Mouse (Mus musculus): ENCODE data around the gene Rhox2b. TPM values are rescaled to one million over a fixed set of nuclear protein-coding genes. Genes with fewer than 3 reads are reported as not detected.
"Not testable (repeated sequence)": the region's sequence is repeated elsewhere in the genome, so short reads cannot be mapped to it uniquely, and the experiment has no call there.

Rhox2b gene
- not detected in 2 replicates for polyA plus RNA-seq (2014; fragmentation: Nextera tagmentation; extraction: Ambion mirVana)

DNA sequence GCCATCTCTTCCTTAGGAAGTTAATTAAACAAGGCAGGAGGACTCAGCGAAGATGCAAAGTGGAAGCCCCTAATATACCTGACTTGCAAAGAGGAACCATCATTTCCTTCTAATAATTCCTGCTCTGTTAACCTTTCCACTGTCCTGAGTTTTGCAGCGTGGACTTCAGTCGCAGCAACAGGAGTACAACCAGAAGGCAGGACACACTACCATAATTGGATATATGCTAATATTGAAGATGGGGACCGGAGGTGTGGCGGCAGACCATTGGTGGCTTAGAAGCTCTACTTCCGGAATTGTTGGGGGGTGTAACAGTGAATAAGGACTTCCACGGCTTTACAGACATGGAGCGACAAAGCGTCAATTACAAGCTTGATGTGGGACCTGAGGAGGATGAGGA lies at the start of gene Rhox2b:
Gene Rhox2b (plus strand): TSS at position 301 of the 400 bp plus-strand sequence.
- H3K9me3 ChIP-seq (ENCODE audit: control insufficient read depth, low read length); H3K4me1 ChIP-seq (replicated peaks; ENCODE audit: control insufficient read depth, insufficient read depth, low read length); H3K27me3 ChIP-seq (ENCODE audit: control insufficient read depth, insufficient read depth, low read length); ATAC-seq (ENCODE audit: low FRiP score); H3K36me3 ChIP-seq (replicated peaks; ENCODE audit: control insufficient read depth, insufficient read depth); H3K27ac ChIP-seq; H3K4me2 ChIP-seq (replicated peaks); DNase-seq (ENCODE audit: low spot score); H3K9ac ChIP-seq; H3K4me3 ChIP-seq (replicated peaks; ENCODE audit: low read length): not testable (repeated sequence)
- no CpG with 5 or more reads among the region's 9 CpGs for WGBS

DNA sequence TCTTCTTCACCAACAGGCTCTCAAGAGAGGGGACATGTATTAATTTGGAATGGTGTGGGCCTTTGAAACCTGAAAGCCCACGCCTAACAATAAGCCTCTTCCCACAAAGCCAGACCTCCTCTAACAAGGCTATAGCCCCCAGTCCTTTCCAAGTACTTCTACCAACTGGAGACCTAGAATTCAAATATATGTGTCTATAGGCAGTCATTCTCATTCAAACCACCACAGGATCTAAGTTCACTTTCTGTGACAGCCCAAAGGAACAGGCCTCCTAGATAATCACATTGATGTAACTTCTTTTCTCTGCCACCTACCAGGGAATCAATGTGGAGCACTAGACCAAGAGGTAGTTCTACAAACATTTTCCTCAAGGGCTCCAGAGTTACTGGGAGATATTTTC lies 32.1 kb upstream of the Rhox2b start, which contains the start of gene Rhox3a2:
Gene Rhox3a2 (plus strand): TSS at position 301 of the 400 bp plus-strand sequence.
- H3K4me2 ChIP-seq (replicated peaks); H3K36me3 ChIP-seq (replicated peaks; ENCODE audit: control insufficient read depth, insufficient read depth); H3K27me3 ChIP-seq (ENCODE audit: control insufficient read depth, insufficient read depth, low read length); H3K9ac ChIP-seq; H3K4me1 ChIP-seq (replicated peaks; ENCODE audit: control insufficient read depth, insufficient read depth, low read length); DNase-seq (ENCODE audit: low spot score); H3K9me3 ChIP-seq (ENCODE audit: control insufficient read depth, low read length); H3K27ac ChIP-seq; H3K4me3 ChIP-seq (replicated peaks; ENCODE audit: low read length); ATAC-seq (ENCODE audit: low FRiP score): not testable (repeated sequence)
- no CpG with 5 or more reads among the region's 1 CpGs for WGBS

DNA sequence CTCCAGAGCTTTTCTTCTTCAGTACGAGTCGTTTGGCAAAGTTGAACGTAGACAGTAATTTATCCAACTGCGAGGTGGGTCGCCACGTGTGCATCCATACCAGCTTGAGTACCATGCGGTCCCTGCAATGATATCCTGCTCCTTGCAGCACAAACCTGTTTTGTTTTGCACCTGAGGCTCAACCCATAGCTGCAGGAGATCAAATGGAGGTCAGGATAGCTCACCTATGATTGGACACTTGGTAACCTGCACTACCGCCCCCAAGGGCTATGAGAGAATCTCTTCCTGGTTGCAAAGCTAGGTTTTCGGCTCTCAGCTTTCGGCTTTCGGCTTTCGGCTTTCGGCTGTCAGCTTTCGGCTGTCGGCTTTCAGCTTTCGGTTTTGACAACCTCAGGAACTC lies 21.3 kb upstream of the Rhox2b start, which contains the start of gene Rhox4a2:
Gene Rhox4a2 (plus strand): TSS at position 301 of the 400 bp plus-strand sequence.
- not testable (repeated sequence) for H3K9ac ChIP-seq; H3K36me3 ChIP-seq (replicated peaks; ENCODE audit: control insufficient read depth, insufficient read depth); H3K4me1 ChIP-seq (replicated peaks; ENCODE audit: control insufficient read depth, insufficient read depth, low read length); ATAC-seq (ENCODE audit: low FRiP score); H3K9me3 ChIP-seq (ENCODE audit: control insufficient read depth, low read length); DNase-seq (ENCODE audit: low spot score); H3K27me3 ChIP-seq (ENCODE audit: control insufficient read depth, insufficient read depth, low read length); H3K27ac ChIP-seq; H3K4me2 ChIP-seq (replicated peaks); H3K4me3 ChIP-seq (replicated peaks; ENCODE audit: low read length)
- 96% methylated on average over 8 of the region's 16 CpGs for WGBS

DNA sequence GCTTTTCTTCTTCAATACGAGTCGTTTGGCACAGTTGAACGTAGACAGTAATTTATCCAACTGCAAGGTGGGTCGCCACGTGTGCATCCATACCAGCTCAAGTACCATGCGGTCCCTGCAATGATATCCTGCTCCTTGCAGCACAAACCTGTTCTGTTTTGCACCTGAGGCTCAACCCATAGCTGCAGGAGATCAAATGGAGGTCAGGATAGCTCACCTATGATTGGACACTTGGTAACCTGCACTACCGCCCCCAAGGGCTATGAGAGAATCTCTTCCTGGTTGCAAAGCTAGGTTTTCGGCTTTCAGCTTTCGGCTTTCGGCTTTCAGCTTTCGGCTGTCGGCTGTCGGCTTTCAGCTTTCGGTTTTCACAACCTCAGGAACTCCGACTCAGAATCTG lies 20.3 kb downstream of the Rhox2b start, which contains the start of gene Rhox4b:
Gene Rhox4b (plus strand): TSS at position 301 of the 400 bp plus-strand sequence.
- 87% methylated on average over 14 of the region's 15 CpGs for WGBS
- H3K9me3 ChIP-seq (ENCODE audit: control insufficient read depth, low read length); DNase-seq (ENCODE audit: low spot score); H3K27ac ChIP-seq; ATAC-seq (ENCODE audit: low FRiP score); H3K4me1 ChIP-seq (replicated peaks; ENCODE audit: control insufficient read depth, insufficient read depth, low read length); H3K9ac ChIP-seq; H3K36me3 ChIP-seq (replicated peaks; ENCODE audit: control insufficient read depth, insufficient read depth); H3K4me3 ChIP-seq (replicated peaks; ENCODE audit: low read length); H3K4me2 ChIP-seq (replicated peaks); H3K27me3 ChIP-seq (ENCODE audit: control insufficient read depth, insufficient read depth, low read length): not testable (repeated sequence)

DNA sequence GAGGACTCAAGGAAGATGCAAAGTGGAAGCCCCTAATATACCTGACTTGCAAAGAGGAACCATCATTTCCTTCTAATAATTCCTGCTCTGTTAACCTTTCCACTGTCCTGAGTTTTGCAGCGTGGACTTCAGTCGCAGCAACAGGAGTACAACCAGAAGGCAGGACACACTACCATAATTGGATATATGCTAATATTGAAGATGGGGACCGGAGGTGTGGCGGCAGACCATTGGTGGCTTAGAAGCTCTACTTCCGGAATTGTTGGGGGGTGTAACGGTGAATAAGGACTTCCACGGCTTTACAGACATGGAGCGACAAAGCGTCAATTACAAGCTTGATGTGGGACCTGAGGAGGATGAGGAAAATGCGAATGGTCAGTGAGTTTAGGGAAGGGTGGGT lies 41.5 kb downstream of the Rhox2b start, which contains the start of gene Rhox2c:
Gene Rhox2c (plus strand): TSS at position 301 of the 400 bp plus-strand sequence.
- WGBS = 90% methylated on average over 6 of the region's 10 CpGs
- H3K4me2 ChIP-seq (replicated peaks); H3K27me3 ChIP-seq (ENCODE audit: control insufficient read depth, insufficient read depth, low read length); H3K9ac ChIP-seq; ATAC-seq (ENCODE audit: low FRiP score); H3K4me3 ChIP-seq (replicated peaks; ENCODE audit: low read length); H3K36me3 ChIP-seq (replicated peaks; ENCODE audit: control insufficient read depth, insufficient read depth); H3K9me3 ChIP-seq (ENCODE audit: control insufficient read depth, low read length); DNase-seq (ENCODE audit: low spot score); H3K27ac ChIP-seq; H3K4me1 ChIP-seq (replicated peaks; ENCODE audit: control insufficient read depth, insufficient read depth, low read length): not testable (repeated sequence)

DNA sequence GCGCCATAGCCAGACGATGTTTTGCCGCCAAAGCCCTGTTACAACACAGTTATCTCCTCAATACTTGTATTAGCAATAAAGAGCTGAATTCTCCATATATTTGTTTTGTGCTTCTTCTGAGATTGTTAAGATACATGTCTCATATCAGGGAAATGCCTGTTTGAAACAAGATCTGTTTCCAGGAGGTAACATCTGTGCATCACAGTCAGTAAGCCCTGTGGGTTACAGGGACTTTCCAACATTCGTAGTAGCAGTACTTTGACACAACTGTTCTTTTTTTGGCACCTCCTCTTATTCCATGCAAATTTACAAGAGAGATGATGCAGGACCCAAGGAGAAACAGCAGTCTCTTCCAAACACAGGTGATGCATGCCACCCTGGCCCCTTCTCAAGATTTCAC lies 46.4 kb downstream of the Rhox2b start, which contains the start of gene Rhox3c:
Gene Rhox3c (plus strand): TSS at position 301 of the 400 bp plus-strand sequence.
- H3K36me3 ChIP-seq (replicated peaks; ENCODE audit: control insufficient read depth, insufficient read depth); H3K9me3 ChIP-seq (ENCODE audit: control insufficient read depth, low read length); ATAC-seq (ENCODE audit: low FRiP score); H3K9ac ChIP-seq; H3K4me2 ChIP-seq (replicated peaks); H3K27ac ChIP-seq; DNase-seq (ENCODE audit: low spot score); H3K4me1 ChIP-seq (replicated peaks; ENCODE audit: control insufficient read depth, insufficient read depth, low read length); H3K4me3 ChIP-seq (replicated peaks; ENCODE audit: low read length); H3K27me3 ChIP-seq (ENCODE audit: control insufficient read depth, insufficient read depth, low read length): not testable (repeated sequence)
- 90% methylated on average over 3 of the region's 4 CpGs for WGBS

Other genes starting within 250 kb of the Rhox2b start
- gene Akap14, start 243.2 kb upstream of the Rhox2b start, polyA plus RNA-seq (2014; fragmentation: Nextera tagmentation; extraction: Ambion mirVana) = 0.14 and 0.35 TPM in 2 replicates
- 720 and 850 TPM in 2 replicates for gene Ndufa1, start 220.9 kb upstream of the Rhox2b start, polyA plus RNA-seq (2014; fragmentation: Nextera tagmentation; extraction: Ambion mirVana)
- 23.3 and 28.3 TPM in 2 replicates for gene Rnf113a1, start 220.8 kb upstream of the Rhox2b start, polyA plus RNA-seq (2014; fragmentation: Nextera tagmentation; extraction: Ambion mirVana)
- not detected in 2 replicates for gene Gm9, start 201.0 kb upstream of the Rhox2b start, polyA plus RNA-seq (2014; fragmentation: Nextera tagmentation; extraction: Ambion mirVana)
- gene Rhox1, start 189.8 kb upstream of the Rhox2b start, polyA plus RNA-seq (2014; fragmentation: Nextera tagmentation; extraction: Ambion mirVana) = not detected in 2 replicates
- not detected in 2 replicates for gene Rhox2a, start 167.1 kb upstream of the Rhox2b start, polyA plus RNA-seq (2014; fragmentation: Nextera tagmentation; extraction: Ambion mirVana)
- not detected in 2 replicates for gene Rhox3a, start 162.1 kb upstream of the Rhox2b start, polyA plus RNA-seq (2014; fragmentation: Nextera tagmentation; extraction: Ambion mirVana)
- not detected in 2 replicates for gene Rhox4a, start 146.7 kb upstream of the Rhox2b start, polyA plus RNA-seq (2014; fragmentation: Nextera tagmentation; extraction: Ambion mirVana)
- gene Rhox3a2, start 32.0 kb upstream of the Rhox2b start, polyA plus RNA-seq (2014; fragmentation: Nextera tagmentation; extraction: Ambion mirVana) = not detected in 2 replicates
- gene Rhox4a2, start 21.2 kb upstream of the Rhox2b start, polyA plus RNA-seq (2014; fragmentation: Nextera tagmentation; extraction: Ambion mirVana) = not detected in 2 replicates
- not detected in 2 replicates for gene Rhox4b, start 20.4 kb downstream of the Rhox2b start, polyA plus RNA-seq (2014; fragmentation: Nextera tagmentation; extraction: Ambion mirVana)
- not detected in 2 replicates for gene Rhox2c, start 41.6 kb downstream of the Rhox2b start, polyA plus RNA-seq (2014; fragmentation: Nextera tagmentation; extraction: Ambion mirVana)
- not detected in 2 replicates for gene Rhox3c, start 46.5 kb downstream of the Rhox2b start, polyA plus RNA-seq (2014; fragmentation: Nextera tagmentation; extraction: Ambion mirVana)
- gene Rhox4c, start 68.3 kb downstream of the Rhox2b start, polyA plus RNA-seq (2014; fragmentation: Nextera tagmentation; extraction: Ambion mirVana) = not detected in 2 replicates
- gene Rhox2d, start 81.4 kb downstream of the Rhox2b start, polyA plus RNA-seq (2014; fragmentation: Nextera tagmentation; extraction: Ambion mirVana) = not detected in 2 replicates
- not detected in 2 replicates for gene Rhox4d, start 102.3 kb downstream of the Rhox2b start, polyA plus RNA-seq (2014; fragmentation: Nextera tagmentation; extraction: Ambion mirVana)
- gene Rhox2e, start 118.4 kb downstream of the Rhox2b start, polyA plus RNA-seq (2014; fragmentation: Nextera tagmentation; extraction: Ambion mirVana) = not detected in 2 replicates
- gene Rhox3e, start 130.0 kb downstream of the Rhox2b start, polyA plus RNA-seq (2014; fragmentation: Nextera tagmentation; extraction: Ambion mirVana) = not detected in 2 replicates
- gene Rhox4e, start 145.3 kb downstream of the Rhox2b start, polyA plus RNA-seq (2014; fragmentation: Nextera tagmentation; extraction: Ambion mirVana) = not detected in 2 replicates
- not detected in 2 replicates for gene Rhox2f, start 159.3 kb downstream of the Rhox2b start, polyA plus RNA-seq (2014; fragmentation: Nextera tagmentation; extraction: Ambion mirVana)
- not detected in 2 replicates for gene Rhox3f, start 168.9 kb downstream of the Rhox2b start, polyA plus RNA-seq (2014; fragmentation: Nextera tagmentation; extraction: Ambion mirVana)
- gene Rhox4f, start 195.6 kb downstream of the Rhox2b start, polyA plus RNA-seq (2014; fragmentation: Nextera tagmentation; extraction: Ambion mirVana) = not detected in 2 replicates
- not detected in 2 replicates for gene Rhox3g, start 216.5 kb downstream of the Rhox2b start, polyA plus RNA-seq (2014; fragmentation: Nextera tagmentation; extraction: Ambion mirVana)
- gene Rhox2g, start 231.4 kb downstream of the Rhox2b start, polyA plus RNA-seq (2014; fragmentation: Nextera tagmentation; extraction: Ambion mirVana) = not detected in 2 replicates
- not detected in 2 replicates for gene Rhox4g, start 239.3 kb downstream of the Rhox2b start, polyA plus RNA-seq (2014; fragmentation: Nextera tagmentation; extraction: Ambion mirVana)